Mouse (Mus musculus) limb, embryonic 11.5 days (tissue): ENCODE measurements around the gene Batf2. TPM values are rescaled to one million over a fixed set of nuclear protein-coding genes. Genes with fewer than 3 reads are reported as not detected.

Source experiments
- polyA plus RNA-seq: library from polyadenylated mRNA; unstranded; fragments of >200 nt; fragmentation: Nextera tagmentation; extraction: Ambion mirVana; gene quantifications from 2 replicates; pipeline ENCODE4 v1.2.1, GENCODE M21; 2014

The Batf2 gene
- polyA plus RNA-seq, 1 experiment from 2014 or later: not detected

Other genes starting within 250 kb of the Batf2 start
- 4.7 and 5.1 TPM in 2 replicates for gene Tigd3, start 246.8 kb upstream of the Batf2 start, polyA plus RNA-seq
- 209 and 218 TPM in 2 replicates for gene Dpf2, start 228.0 kb upstream of the Batf2 start, polyA plus RNA-seq
- 1.5 and 2.2 TPM in 2 replicates for gene Cdc42ep2, start 216.2 kb upstream of the Batf2 start, polyA plus RNA-seq
- gene Pola2, start 176.8 kb upstream of the Batf2 start, polyA plus RNA-seq: 109 and 111 TPM in 2 replicates
- not detected in 2 replicates for gene Slc22a20, start 154.8 kb upstream of the Batf2 start, polyA plus RNA-seq
- gene Capn1, start 125.1 kb upstream of the Batf2 start, polyA plus RNA-seq: 3.6 and 4.5 TPM in 2 replicates
- gene Syvn1, start 94.4 kb upstream of the Batf2 start, polyA plus RNA-seq: 30.3 and 32.2 TPM in 2 replicates
- gene Mrpl49, start 83.2 kb upstream of the Batf2 start, polyA plus RNA-seq: 95.3 and 98.6 TPM in 2 replicates
- 894 and 914 TPM in 2 replicates for gene Fau, start 83.1 kb upstream of the Batf2 start, polyA plus RNA-seq
- gene Znhit2, start 79.8 kb upstream of the Batf2 start, polyA plus RNA-seq: 37.8 and 40.3 TPM in 2 replicates
- 21.6 and 25.2 TPM in 2 replicates for gene Tm7sf2, start 72.6 kb upstream of the Batf2 start, polyA plus RNA-seq
- 50.7 and 52.1 TPM in 2 replicates for gene Vps51, start 63.8 kb upstream of the Batf2 start, polyA plus RNA-seq
- not detected in 2 replicates for gene Tmem262, start 61.0 kb upstream of the Batf2 start, polyA plus RNA-seq
- 2.1 and 2.9 TPM in 2 replicates for gene Gm28374, start 58.7 kb upstream of the Batf2 start, polyA plus RNA-seq
- gene Zfpl1, start 56.0 kb upstream of the Batf2 start, polyA plus RNA-seq: 73.5 and 82.1 TPM in 2 replicates
- 60.5 and 63.8 TPM in 2 replicates for gene Cdca5, start 56.0 kb upstream of the Batf2 start, polyA plus RNA-seq
- 0.70 TPM in 1 of 2 replicates, not detected in the other for gene AC131692.1, start 46.6 kb upstream of the Batf2 start, polyA plus RNA-seq
- 0.47 and 0.87 TPM in 2 replicates for gene Naaladl1, start 35.2 kb upstream of the Batf2 start, polyA plus RNA-seq
- gene Sac3d1, start 22.3 kb upstream of the Batf2 start, polyA plus RNA-seq: 65.4 and 65.8 TPM in 2 replicates
- gene Snx15, start 12.7 kb upstream of the Batf2 start, polyA plus RNA-seq: 27.1 and 27.7 TPM in 2 replicates
- gene Arl2, start 565 bp downstream of the Batf2 start, polyA plus RNA-seq: 66.8 and 68.0 TPM in 2 replicates
- not detected in 2 replicates for gene Majin, start 43.4 kb downstream of the Batf2 start, polyA plus RNA-seq
- gene Gpha2, start 85.4 kb downstream of the Batf2 start, polyA plus RNA-seq: 2.0 and 2.4 TPM in 2 replicates
- 18.6 and 19.2 TPM in 2 replicates for gene Ppp2r5b, start 94.9 kb downstream of the Batf2 start, polyA plus RNA-seq
- gene Atg2a, start 100.7 kb downstream of the Batf2 start, polyA plus RNA-seq: 8.9 and 10.5 TPM in 2 replicates
- gene Ehd1, start 135.7 kb downstream of the Batf2 start, polyA plus RNA-seq: 56.1 and 59.3 TPM in 2 replicates
- 0.54 and 0.69 TPM in 2 replicates for gene Cdc42bpg, start 165.5 kb downstream of the Batf2 start, polyA plus RNA-seq
- 65.3 and 66.7 TPM in 2 replicates for gene Men1, start 194.0 kb downstream of the Batf2 start, polyA plus RNA-seq
- gene Map4k2, start 200.2 kb downstream of the Batf2 start, polyA plus RNA-seq: 6.8 and 7.3 TPM in 2 replicates
- 209 and 228 TPM in 2 replicates for gene Sf1, start 222.7 kb downstream of the Batf2 start, polyA plus RNA-seq
- 1.8 and 2.0 TPM in 2 replicates for gene Pygm, start 243.4 kb downstream of the Batf2 start, polyA plus RNA-seq